Mouse (Mus musculus): ENCODE data around the gene Gm49354. TPM values are rescaled to one million over a fixed set of nuclear protein-coding genes. Genes with fewer than 3 reads are reported as not detected.
"Not testable (repeated sequence)": the region's sequence is repeated elsewhere in the genome, so short reads cannot be mapped to it uniquely, and the experiment has no call there.

The Gm49354 gene
- polyA plus RNA-seq, 1 experiment from 2014 or later = not detected

- Histone ChIP-seq H3K27me3 (0 out of 2 replicates have a peak, but pooled peaks cover 2% of the 10 kb centered on the region), H3K4me2 (no peak within 1 kb of the TSS), H3K9me3 (replicated peaks) (no peaks in the 10 kb centered on the region), H3K27ac (no peak within 1 kb of the TSS), H3K9ac (no peak within 1 kb of the TSS), H3K4me3 (replicated peaks) (no peak within 1 kb of the TSS), H3K36me3 (no peaks in the 10 kb centered on the region), H3K4me1 (peaks cover 6% of the 10 kb centered on the region)
- ATAC-seq (replicated peaks; ENCODE audit: low FRiP score) = no peak
- WGBS = 46% methylated on average over 7 of the region's 7 CpGs
Measured at GRCm38 (mm10) chr13:59731652-59732051, 50.4 kb downstream of the Gm49354 start, which contains the start of gene Spata31d1d. Gene Spata31d1d, minus strand, starts transcription at chr13:59731752.

GRCm38 (mm10) chr13:59728378-59729093 is 53.5 kb downstream of the Gm49354 start:
- 28% methylated on average over 7 of the region's 7 CpGs for WGBS

GRCm38 (mm10) chr13:59726139-59726867 is 55.7 kb downstream of the Gm49354 start:
- Histone ChIP-seq H3K4me3 (replicated peaks) (peak overlapping the region; percentile 17; the same call in 1 of the 2 replicates), H3K4me1 (peaks cover 6% of the 10 kb centered on the region), H3K9ac (no peak overlapping the region), H3K4me2 (peak overlapping the region; percentile 51), H3K9me3 (replicated peaks) (no peaks in the 10 kb centered on the region), H3K27me3 (0 out of 2 replicates have a peak, but pooled peaks cover 10% of the 10 kb centered on the region), H3K27ac (no peak overlapping the region), H3K36me3 (no peaks in the 10 kb centered on the region)
- ATAC-seq (replicated peaks; ENCODE audit: low FRiP score) = no peak
- 27% methylated on average over 29 of the region's 29 CpGs for WGBS

More at GRCm38 (mm10) chr13:59728378-59729093, 53.5 kb downstream of the Gm49354 start:
- H3K9ac ChIP-seq = no peak overlapping the region
- H3K36me3 ChIP-seq = no peaks in the 10 kb centered on the region
- peak; percentile 79 for ATAC-seq (replicated peaks; ENCODE audit: low FRiP score)
- H3K4me3 ChIP-seq (replicated peaks) = no peak overlapping the region
- H3K4me2 ChIP-seq = no peak overlapping the region
- H3K9me3 ChIP-seq (replicated peaks) = no peaks in the 10 kb centered on the region
- 0 out of 2 replicates have a peak, but pooled peaks cover 10% of the 10 kb centered on the region for H3K27me3 ChIP-seq
- H3K27ac ChIP-seq = no peak overlapping the region
- H3K4me1 ChIP-seq = peaks cover 6% of the 10 kb centered on the region

GRCm38 (mm10) chr13:59722089-59722488 is 60.0 kb downstream of the Gm49354 start:
- not testable (repeated sequence) for H3K4me1 ChIP-seq; H3K27ac ChIP-seq; H3K9me3 ChIP-seq (replicated peaks); ATAC-seq (replicated peaks; ENCODE audit: low FRiP score); H3K9ac ChIP-seq; H3K4me3 ChIP-seq (replicated peaks); H3K36me3 ChIP-seq; H3K4me2 ChIP-seq
- 0 out of 2 replicates have a peak, but pooled peaks cover 10% of the 10 kb centered on the region for H3K27me3 ChIP-seq
- 78% methylated on average over 1 of the region's 1 CpGs for WGBS

- Histone ChIP-seq H3K9me3 (replicated peaks) (no peaks in the 10 kb centered on the region), H3K27me3 (no peaks in the 10 kb centered on the region), H3K4me3 (replicated peaks) (no peak overlapping the region), H3K4me2 (no peak overlapping the region), H3K4me1 (peaks cover 6% of the 10 kb centered on the region; the same call in 1 of the 2 replicates), H3K9ac (no peak overlapping the region), H3K36me3 (no peaks in the 10 kb centered on the region), H3K27ac (no peak overlapping the region)
- WGBS = 93% methylated on average over 1 of the region's 1 CpGs
- ATAC-seq (replicated peaks; ENCODE audit: low FRiP score) = no peak
Measured at GRCm38 (mm10) chr13:59719475-59719874, 62.6 kb downstream of the Gm49354 start.

GRCm38 (mm10) chr13:59718857-59719440 is 63.1 kb downstream of the Gm49354 start:
- H3K4me3 ChIP-seq (replicated peaks); H3K36me3 ChIP-seq; H3K9me3 ChIP-seq (replicated peaks); H3K4me1 ChIP-seq; H3K4me2 ChIP-seq; H3K27me3 ChIP-seq; H3K27ac ChIP-seq; H3K9ac ChIP-seq: not testable (repeated sequence)
- 30% methylated on average over 6 of the region's 6 CpGs for WGBS
- 0 out of 2 replicates have a peak, but pooled peaks have one; percentile 15 for ATAC-seq (replicated peaks; ENCODE audit: low FRiP score)

GRCm38 (mm10) chr13:59713710-59714109 is 68.3 kb downstream of the Gm49354 start:
- Histone ChIP-seq H3K4me3 (replicated peaks) (no peak overlapping the region), H3K9ac (no peak overlapping the region), H3K4me2 (no peak overlapping the region), H3K27ac (no peak overlapping the region), H3K36me3 (no peaks in the 10 kb centered on the region), H3K27me3 (no peaks in the 10 kb centered on the region), H3K9me3 (replicated peaks) (no peaks in the 10 kb centered on the region), H3K4me1 (no peaks in the 10 kb centered on the region)
- WGBS = 43% methylated on average over 3 of the region's 3 CpGs
- ATAC-seq (replicated peaks; ENCODE audit: low FRiP score) = no peak

GRCm38 (mm10) chr13:59711984-59712383 is 70.1 kb downstream of the Gm49354 start, which contains the start of gene Spata31d1b:
Gene Spata31d1b, plus strand, starts transcription at chr13:59712284.
- H3K4me3 ChIP-seq (replicated peaks); H3K9ac ChIP-seq; H3K4me2 ChIP-seq; H3K36me3 ChIP-seq; H3K9me3 ChIP-seq (replicated peaks); ATAC-seq (replicated peaks; ENCODE audit: low FRiP score); H3K27ac ChIP-seq; H3K27me3 ChIP-seq; H3K4me1 ChIP-seq: not testable (repeated sequence)
- 67% methylated on average over 3 of the region's 3 CpGs for WGBS

GRCm38 (mm10) chr13:59710230-59710629 is 71.8 kb downstream of the Gm49354 start, which contains the start of gene Spata31d1a:
Gene Spata31d1a, minus strand, starts transcription at chr13:59710330.
- ATAC-seq (replicated peaks; ENCODE audit: low FRiP score) = no peak
- Histone ChIP-seq H3K4me2 (no peak within 1 kb of the TSS), H3K27ac (no peak within 1 kb of the TSS), H3K9me3 (replicated peaks) (no peaks in the 10 kb centered on the region), H3K4me3 (replicated peaks) (no peak within 1 kb of the TSS), H3K4me1 (no peaks in the 10 kb centered on the region), H3K9ac (no peak within 1 kb of the TSS), H3K36me3 (no peaks in the 10 kb centered on the region), H3K27me3 (no peaks in the 10 kb centered on the region)
- WGBS = 90% methylated on average over 15 of the region's 15 CpGs
